Mouse (Mus musculus): ENCODE data around the gene Tubb4b. TPM values are rescaled to one million over a fixed set of nuclear protein-coding genes. Genes with fewer than 3 reads are reported as not detected.

The Tubb4b gene
- polyA plus RNA-seq (2016; fragmentation: Nextera tagmentation; extraction: Ambion mirVana) = 562 and 601 TPM in 2 replicates

- Histone ChIP-seq H3K36me3 (replicated peaks) (peaks cover 26% of the 10 kb centered on the region), H3K9me3 (no peaks in the 10 kb centered on the region), H3K4me1 (peaks cover 29% of the 10 kb centered on the region), H3K4me3 (peak within 1 kb of the TSS; percentile 84), H3K27me3 (replicated peaks; ENCODE audit: low read depth, poor library complexity, severe bottlenecking) (no peaks in the 10 kb centered on the region), H3K27ac (replicated peaks) (peak within 1 kb of the TSS; percentile 93)
- no peak for DNase-seq (ENCODE audit: low spot score)
- WGBS = under 1% methylated on average over 17 of the region's 17 CpGs
Measured at GRCm38 (mm10) chr2:25224492-25224765, at the start of gene Tubb4b. TSS of gene Tubb4b (minus strand) at chr2:25224702.

- no peaks in the 10 kb centered on the region for H3K9me3 ChIP-seq
- DNase-seq (ENCODE audit: low spot score) = no peak
- 41% methylated on average over 16 of the region's 16 CpGs for WGBS
- peak overlapping the region; percentile 98 for H3K4me3 ChIP-seq
- peaks cover 82% of the 10 kb centered on the region for H3K36me3 ChIP-seq (replicated peaks)
- peak overlapping the region; percentile 88 for H3K27ac ChIP-seq (replicated peaks)
- no peaks in the 10 kb centered on the region for H3K27me3 ChIP-seq (replicated peaks; ENCODE audit: low read depth, poor library complexity, severe bottlenecking)
- peaks cover 26% of the 10 kb centered on the region for H3K4me1 ChIP-seq
Measured at GRCm38 (mm10) chr2:25273010-25273409, 48.5 kb upstream of the Tubb4b start.

- DNase-seq (ENCODE audit: low spot score) = no peak
- Histone ChIP-seq H3K27me3 (replicated peaks; ENCODE audit: low read depth, poor library complexity, severe bottlenecking) (no peaks in the 10 kb centered on the region), H3K27ac (replicated peaks) (peak overlapping the region; percentile 88), H3K4me3 (peak overlapping the region; percentile 98), H3K9me3 (no peaks in the 10 kb centered on the region), H3K36me3 (replicated peaks) (peaks cover 81% of the 10 kb centered on the region), H3K4me1 (peaks cover 26% of the 10 kb centered on the region)
- whole genome bisulfite sequencing = under 1% methylated on average over 29 of the region's 29 CpGs
Measured at GRCm38 (mm10) chr2:25272515-25272914, 48.0 kb upstream of the Tubb4b start.

- no peaks in the 10 kb centered on the region for H3K27me3 ChIP-seq (replicated peaks; ENCODE audit: low read depth, poor library complexity, severe bottlenecking)
- WGBS = under 1% methylated on average over 55 of the region's 55 CpGs
- H3K4me1 ChIP-seq = peaks cover 30% of the 10 kb centered on the region
- peak within 1 kb of the TSS; percentile 98 for H3K4me3 ChIP-seq
- H3K27ac ChIP-seq (replicated peaks) = peak within 1 kb of the TSS; percentile 88
- no peaks in the 10 kb centered on the region for H3K9me3 ChIP-seq
- peak; percentile 99 for DNase-seq (ENCODE audit: low spot score)
- H3K36me3 ChIP-seq (replicated peaks) = peaks cover 81% of the 10 kb centered on the region
Measured at GRCm38 (mm10) chr2:25271827-25272511, 47.5 kb upstream of the Tubb4b start, which contains the start of the genes Ssna1 and Anapc2. TSS of gene Ssna1 (minus strand) at chr2:25272438. TSS of gene Anapc2 (plus strand) at chr2:25272478.

- no peak overlapping the region for H3K27ac ChIP-seq (replicated peaks)
- H3K4me1 ChIP-seq = peaks cover 56% of the 10 kb centered on the region
- peaks cover 45% of the 10 kb centered on the region for H3K36me3 ChIP-seq (replicated peaks)
- DNase-seq (ENCODE audit: low spot score) = no peak
- H3K9me3 ChIP-seq = no peaks in the 10 kb centered on the region
- H3K27me3 ChIP-seq (replicated peaks; ENCODE audit: low read depth, poor library complexity, severe bottlenecking) = peaks cover 25% of the 10 kb centered on the region
- H3K4me3 ChIP-seq = 0 out of 2 replicates have a peak overlapping the region, but pooled peaks have one; percentile 13
- WGBS = 72% methylated on average over 4 of the region's 4 CpGs
Measured at GRCm38 (mm10) chr2:25267746-25268309, 43.3 kb upstream of the Tubb4b start.

GRCm38 (mm10) chr2:25267241-25267640 lies 42.7 kb upstream of the Tubb4b start:
- DNase-seq (ENCODE audit: low spot score) = no peak
- peaks cover 45% of the 10 kb centered on the region for H3K36me3 ChIP-seq (replicated peaks)
- H3K27me3 ChIP-seq (replicated peaks; ENCODE audit: low read depth, poor library complexity, severe bottlenecking) = peaks cover 28% of the 10 kb centered on the region
- H3K4me1 ChIP-seq = peaks cover 55% of the 10 kb centered on the region
- no peaks in the 10 kb centered on the region for H3K9me3 ChIP-seq
- H3K27ac ChIP-seq (replicated peaks) = no peak overlapping the region
- 0 out of 2 replicates have a peak overlapping the region, but pooled peaks have one; percentile 12 for H3K4me3 ChIP-seq

GRCm38 (mm10) chr2:25266720-25267119 lies 42.2 kb upstream of the Tubb4b start:
- no peak for DNase-seq (ENCODE audit: low spot score)
- peaks cover 60% of the 10 kb centered on the region for H3K4me1 ChIP-seq
- peak overlapping the region; percentile 12; the same call in 1 of the 2 replicates for H3K4me3 ChIP-seq
- peaks cover 45% of the 10 kb centered on the region for H3K36me3 ChIP-seq (replicated peaks)
- H3K27me3 ChIP-seq (replicated peaks; ENCODE audit: low read depth, poor library complexity, severe bottlenecking) = peaks cover 28% of the 10 kb centered on the region
- no peaks in the 10 kb centered on the region for H3K9me3 ChIP-seq
- WGBS = 72% methylated on average over 2 of the region's 2 CpGs
- no peak overlapping the region for H3K27ac ChIP-seq (replicated peaks)

GRCm38 (mm10) chr2:25265897-25266656 lies 41.6 kb upstream of the Tubb4b start:
- Histone ChIP-seq H3K4me1 (peaks cover 55% of the 10 kb centered on the region), H3K9me3 (no peaks in the 10 kb centered on the region), H3K36me3 (replicated peaks) (peaks cover 43% of the 10 kb centered on the region), H3K27ac (replicated peaks) (no peak overlapping the region), H3K27me3 (replicated peaks; ENCODE audit: low read depth, poor library complexity, severe bottlenecking) (peaks cover 28% of the 10 kb centered on the region), H3K4me3 (peak overlapping the region; percentile 19; the same call in 1 of the 2 replicates)
- no peak for DNase-seq (ENCODE audit: low spot score)
- 66% methylated on average over 6 of the region's 6 CpGs for WGBS

GRCm38 (mm10) chr2:25264851-25265250 lies 40.3 kb upstream of the Tubb4b start:
- WGBS = 73% methylated on average over 3 of the region's 3 CpGs
- Histone ChIP-seq H3K9me3 (no peaks in the 10 kb centered on the region), H3K4me1 (peaks cover 52% of the 10 kb centered on the region), H3K4me3 (peak overlapping the region; percentile 29; the same call in 1 of the 2 replicates), H3K27me3 (replicated peaks; ENCODE audit: low read depth, poor library complexity, severe bottlenecking) (peaks cover 28% of the 10 kb centered on the region), H3K36me3 (replicated peaks) (peaks cover 31% of the 10 kb centered on the region), H3K27ac (replicated peaks) (no peak overlapping the region)
- no peak for DNase-seq (ENCODE audit: low spot score)

- DNase-seq (ENCODE audit: low spot score) = no peak
- Histone ChIP-seq H3K4me1 (peaks cover 52% of the 10 kb centered on the region), H3K27me3 (replicated peaks; ENCODE audit: low read depth, poor library complexity, severe bottlenecking) (peaks cover 28% of the 10 kb centered on the region), H3K9me3 (no peaks in the 10 kb centered on the region), H3K4me3 (peak overlapping the region; percentile 85), H3K27ac (replicated peaks) (no peak overlapping the region), H3K36me3 (replicated peaks) (peaks cover 25% of the 10 kb centered on the region)
- WGBS = 78% methylated on average over 5 of the region's 5 CpGs
Measured at GRCm38 (mm10) chr2:25264286-25264660, 39.8 kb upstream of the Tubb4b start.

- no peak for DNase-seq (ENCODE audit: low spot score)
- peak overlapping the region; percentile 85 for H3K4me3 ChIP-seq
- peaks cover 20% of the 10 kb centered on the region for H3K36me3 ChIP-seq (replicated peaks)
- H3K27me3 ChIP-seq (replicated peaks; ENCODE audit: low read depth, poor library complexity, severe bottlenecking) = peaks cover 28% of the 10 kb centered on the region
- 19% methylated on average over 12 of the region's 12 CpGs for WGBS
- H3K27ac ChIP-seq (replicated peaks) = no peak overlapping the region
- H3K4me1 ChIP-seq = peaks cover 52% of the 10 kb centered on the region
- no peaks in the 10 kb centered on the region for H3K9me3 ChIP-seq
Measured at GRCm38 (mm10) chr2:25263623-25264285, 39.3 kb upstream of the Tubb4b start.
